Mouse (Mus musculus): ENCODE results near the gene Crtc2. TPM values are rescaled to one million over a fixed set of nuclear protein-coding genes. Genes with fewer than 3 reads are reported as not detected.
A peak's percentile ranks its signal among the peaks of the same experiment; 100 is the strongest.

Crtc2 gene
- total RNA-seq, 1 experiment from 2014 or later: 76.5 TPM

GRCm38 (mm10) chr3:90291982-90292344 is 38.0 kb downstream of the Crtc2 start:
- ATAC-seq (ENCODE audit: extremely low read depth, insufficient number of reproducible peaks, low FRiP score, poor library complexity, severe bottlenecking): no peak

- ATAC-seq (ENCODE audit: extremely low read depth, insufficient number of reproducible peaks, low FRiP score, poor library complexity, severe bottlenecking): peak; percentile 99
Measured at GRCm38 (mm10) chr3:90292345-90293275, 38.6 kb downstream of the Crtc2 start, which contains the start of gene Gatad2b. Gatad2b (plus strand) TSS chr3:90293178.

DNA sequence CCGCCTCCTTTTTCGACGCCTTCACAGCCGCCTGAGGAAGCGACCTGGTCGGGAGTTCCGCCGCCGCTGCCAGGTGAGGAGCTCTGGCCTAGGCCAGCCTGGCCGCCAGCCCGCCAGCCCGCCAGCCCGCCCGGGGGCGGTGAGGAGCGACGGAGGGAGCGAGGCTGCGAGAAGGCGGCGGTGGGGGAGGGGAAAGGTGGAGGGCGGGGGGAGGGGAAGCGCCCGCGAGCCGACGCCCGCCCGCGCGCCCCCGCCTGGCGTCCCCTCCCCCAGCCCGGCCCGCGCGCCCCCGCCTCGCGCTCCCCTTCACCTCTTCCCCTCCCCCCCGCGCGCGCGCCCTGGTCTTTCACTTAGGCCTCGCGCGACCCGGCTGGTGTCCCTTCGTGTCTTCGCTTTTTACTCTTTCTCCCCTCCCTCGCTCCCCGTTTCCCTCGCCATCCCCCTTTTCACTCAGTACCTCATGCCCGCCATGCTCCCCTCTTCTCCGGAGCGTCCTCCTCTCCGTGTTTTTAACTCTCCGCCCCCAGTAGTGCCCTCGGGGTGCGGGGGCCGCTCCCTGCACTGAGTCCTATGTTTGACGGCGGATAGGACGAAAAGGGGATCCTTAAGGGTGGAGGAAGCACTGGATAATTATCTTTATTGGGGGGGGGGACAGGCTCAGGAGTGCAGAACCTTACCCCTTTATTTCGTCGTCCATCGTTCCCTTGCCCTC is 39.5 kb downstream of the Crtc2 start:
- ATAC-seq (ENCODE audit: extremely low read depth, insufficient number of reproducible peaks, low FRiP score, poor library complexity, severe bottlenecking): no peak

- ATAC-seq (ENCODE audit: extremely low read depth, insufficient number of reproducible peaks, low FRiP score, poor library complexity, severe bottlenecking): no peak
Measured at GRCm38 (mm10) chr3:90294064-90294440, 40.1 kb downstream of the Crtc2 start.

DNA sequence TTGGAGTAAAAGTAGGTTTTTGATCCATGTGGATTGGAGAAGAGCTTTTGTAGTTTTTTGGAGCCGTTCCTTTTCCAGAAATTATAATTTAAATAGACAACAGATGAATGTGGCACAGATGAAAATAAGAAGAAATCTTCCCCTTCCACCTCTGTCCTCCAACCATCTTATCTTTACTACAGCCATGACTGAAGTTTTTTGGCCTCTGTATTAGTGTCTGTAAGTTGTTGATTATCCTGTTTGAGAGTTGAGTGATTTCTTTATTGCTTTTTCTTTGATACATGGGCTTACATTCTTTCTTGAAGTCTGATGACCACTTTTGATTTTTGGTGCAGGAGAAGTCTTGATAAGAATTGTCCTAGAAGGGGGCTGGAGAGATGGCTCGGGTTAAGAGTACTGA is 40.7 kb downstream of the Crtc2 start:
- ATAC-seq (ENCODE audit: extremely low read depth, insufficient number of reproducible peaks, low FRiP score, poor library complexity, severe bottlenecking): no peak

GRCm38 (mm10) chr3:90305801-90306200 is 51.8 kb downstream of the Crtc2 start:
- no peak for ATAC-seq (ENCODE audit: extremely low read depth, insufficient number of reproducible peaks, low FRiP score, poor library complexity, severe bottlenecking)

- ATAC-seq (ENCODE audit: extremely low read depth, insufficient number of reproducible peaks, low FRiP score, poor library complexity, severe bottlenecking): no peak
Measured at GRCm38 (mm10) chr3:90309589-90309988, 55.6 kb downstream of the Crtc2 start.

DNA sequence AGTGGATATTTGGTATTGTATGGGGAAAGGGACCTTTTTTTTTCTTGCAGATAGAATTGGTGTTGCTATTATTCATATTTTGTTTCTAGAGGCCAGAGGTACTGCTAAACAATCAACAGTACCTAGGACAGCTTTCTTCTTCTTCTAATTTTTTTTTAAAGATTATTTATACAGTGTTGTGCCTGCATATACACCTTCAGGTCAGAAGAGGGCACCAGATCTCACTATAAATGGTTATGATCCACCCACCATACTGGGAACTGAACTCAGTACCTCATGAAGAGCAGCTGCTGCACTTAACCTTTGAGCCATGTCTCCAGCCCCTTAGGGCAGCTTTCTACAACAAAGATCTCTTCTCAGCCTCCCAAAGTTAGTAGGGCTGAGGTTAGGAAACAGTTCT is 59.4 kb downstream of the Crtc2 start:
- peak; percentile 64; the same call in 1 of the 2 replicates for ATAC-seq (ENCODE audit: extremely low read depth, insufficient number of reproducible peaks, low FRiP score, poor library complexity, severe bottlenecking)

Other genes starting within 250 kb of the Crtc2 start
- 95.8 and 104 TPM in 2 replicates for gene 4933434E20Rik, start 202.5 kb upstream of the Crtc2 start, total RNA-seq (2017)
- gene Ubap2l, start 201.5 kb upstream of the Crtc2 start, total RNA-seq (2017): 186 and 235 TPM in 2 replicates
- 950 and 1,052 TPM in 2 replicates for gene Tpm3, start 181.5 kb upstream of the Crtc2 start, total RNA-seq (2017)
- 2.2 and 2.7 TPM in 2 replicates for gene Nup210l, start 150.0 kb upstream of the Crtc2 start, total RNA-seq (2017)
- 6,147 and 6,362 TPM in 2 replicates for gene Rps27, start 40.5 kb upstream of the Crtc2 start, total RNA-seq (2017)
- 1.4 and 2.0 TPM in 2 replicates for gene Rab13, start 40.5 kb upstream of the Crtc2 start, total RNA-seq (2017)
- gene Jtb, start 22.6 kb upstream of the Crtc2 start, total RNA-seq (2017): 63.0 and 65.2 TPM in 2 replicates
- not detected in 2 replicates for gene Creb3l4, start 10.7 kb upstream of the Crtc2 start, total RNA-seq (2017)
- gene Slc39a1, start 6.0 kb upstream of the Crtc2 start, total RNA-seq (2017): 32.4 and 34.4 TPM in 2 replicates
- 59.8 and 70.4 TPM in 2 replicates for gene Dennd4b, start 11.0 kb downstream of the Crtc2 start, total RNA-seq (2017)
- gene Gatad2b, start 39.0 kb downstream of the Crtc2 start, total RNA-seq (2017): 56.0 and 64.1 TPM in 2 replicates
- gene Slc27a3, start 135.8 kb downstream of the Crtc2 start, total RNA-seq (2017): 0.35 and 2.7 TPM in 2 replicates
- 17.3 and 23.2 TPM in 2 replicates for gene Ints3, start 179.5 kb downstream of the Crtc2 start, total RNA-seq (2017)
- gene Npr1, start 211.7 kb downstream of the Crtc2 start, total RNA-seq (2017): 0.12 TPM in 1 of 2 replicates, not detected in the other
- gene Ilf2, start 222.0 kb downstream of the Crtc2 start, total RNA-seq (2017): 64.5 and 67.2 TPM in 2 replicates
- 41.6 and 45.4 TPM in 2 replicates for gene Snapin, start 236.9 kb downstream of the Crtc2 start, total RNA-seq (2017)